Mouse (Mus musculus) midbrain, embryonic 14.5 days (tissue): ENCODE data around the gene AC170998.1. TPM values are rescaled to one million over a fixed set of nuclear protein-coding genes. Genes with fewer than 3 reads are reported as not detected.

Experiments used
- ATAC-seq: fragments of 200-750 bp; cut with Nextera tagmentation; 2 replicates; pipeline ENCODE4 v1.8.0; 2017; ENCODE audit warnings: moderate number of reproducible peaks, moderate library complexity; ENCODE audit not compliant: low FRiP score, low TSS enrichment
- DNase-seq: peaks from one replicate; pipeline ENCODE4 v3.0.0-alpha.2; 2015
- H3K27ac ChIP-seq: fragments of 300-500 bp; sonication (generic); replicated peaks from 2 replicates; pipeline ENCODE4 v1.5.1; 2014; ENCODE audit warnings: mild to moderate bottlenecking, low read depth, low read length, moderate library complexity
- H3K27me3 ChIP-seq: fragments of 300-500 bp; sonication (generic); 2 replicates; pipeline ENCODE4 v1.6.1; 2014; ENCODE audit warnings: low read length, control low read depth, mixed read lengths; ENCODE audit not compliant: control insufficient read depth, insufficient read depth
- H3K36me3 ChIP-seq: fragments of 300-500 bp; sonication (generic); 2 replicates; pipeline ENCODE4 v1.6.1; 2014; ENCODE audit warnings: low read length, control low read depth; ENCODE audit not compliant: control insufficient read depth, insufficient read depth
- H3K4me1 ChIP-seq: fragments of 300-500 bp; sonication (generic); 2 replicates; pipeline ENCODE4 v1.6.1; 2014; ENCODE audit warnings: mild to moderate bottlenecking, antibody characterized with exemption, low read length, control low read depth; ENCODE audit not compliant: control insufficient read depth, insufficient read depth
- H3K4me2 ChIP-seq: fragments of 300-500 bp; sonication (generic); 2 replicates; pipeline ENCODE4 v1.6.1; 2014; ENCODE audit warnings: mild to moderate bottlenecking, low read length, moderate library complexity
- H3K4me3 ChIP-seq: fragments of 300-500 bp; sonication (generic); replicated peaks from 2 replicates; pipeline ENCODE4 v1.5.1; 2014; ENCODE audit warnings: low read depth, low read length
- H3K9ac ChIP-seq: fragments of 300-500 bp; sonication (generic); replicated peaks from 2 replicates; pipeline ENCODE4 v1.6.1; 2014; ENCODE audit warnings: mild to moderate bottlenecking, low read length, moderate library complexity
- H3K9me3 ChIP-seq: fragments of 300-500 bp; sonication (generic); 2 replicates; pipeline ENCODE4 v1.6.1; 2016; ENCODE audit warnings: low read length, control low read depth, mixed read lengths; ENCODE audit not compliant: control insufficient read depth
- WGBS: fragments of 180-500 bp; shearing (Covaris S2); extraction: QIAGEN DNeasy Blood & Tissue Kit; methylation state at CpG from one replicate; pipeline ENCODE4 v1.1.7; 2014; 5-methylcytosine and 5-hydroxymethylcytosine counted together
- polyA plus RNA-seq: library from polyadenylated mRNA; unstranded; fragments of >200 nt; fragmentation: Nextera tagmentation; extraction: Ambion mirVana; gene quantifications from 2 replicates; pipeline ENCODE4 v1.2.1, GENCODE M21; 2014

The AC170998.1 gene
- polyA plus RNA-seq, 1 experiment from 2014 or later = 2.1 TPM

GRCm38 (mm10) chr17:28735317-28736105 is 9.6 kb downstream of the AC170998.1 start:
- no peak for DNase-seq
- H3K9ac ChIP-seq = no peak overlapping the region
- H3K4me3 ChIP-seq = no peak overlapping the region
- H3K4me2 ChIP-seq = no peak overlapping the region
- H3K9me3 ChIP-seq = no peaks in the 10 kb centered on the region
- no peaks in the 10 kb centered on the region for H3K27me3 ChIP-seq
- H3K27ac ChIP-seq = no peak overlapping the region
- ATAC-seq = no peak
- peaks cover 38% of the 10 kb centered on the region for H3K36me3 ChIP-seq
- 97% methylated on average over 6 of the region's 6 CpGs for WGBS
- no peaks in the 10 kb centered on the region for H3K4me1 ChIP-seq

- H3K36me3 ChIP-seq = peaks cover 35% of the 10 kb centered on the region
- ATAC-seq = no peak
Measured at GRCm38 (mm10) chr17:28736486-28736885, 10.6 kb downstream of the AC170998.1 start.

GRCm38 (mm10) chr17:28737973-28738372 is 12.1 kb downstream of the AC170998.1 start:
- no peak overlapping the region for H3K27ac ChIP-seq
- H3K9me3 ChIP-seq = no peaks in the 10 kb centered on the region
- H3K9ac ChIP-seq = no peak overlapping the region
- WGBS = 91% methylated on average over 4 of the region's 4 CpGs
- H3K4me1 ChIP-seq = no peaks in the 10 kb centered on the region
- peaks cover 36% of the 10 kb centered on the region for H3K36me3 ChIP-seq
- DNase-seq (no peak), ATAC-seq (no peak)
- no peak overlapping the region for H3K4me2 ChIP-seq
- H3K4me3 ChIP-seq = no peak overlapping the region
- no peaks in the 10 kb centered on the region for H3K27me3 ChIP-seq

More at GRCm38 (mm10) chr17:28736486-28736885, 10.6 kb downstream of the AC170998.1 start:
- H3K9me3 ChIP-seq = no peaks in the 10 kb centered on the region
- H3K9ac ChIP-seq = no peak overlapping the region
- no peaks in the 10 kb centered on the region for H3K27me3 ChIP-seq
- no peak overlapping the region for H3K4me2 ChIP-seq
- no peaks in the 10 kb centered on the region for H3K4me1 ChIP-seq
- no peak overlapping the region for H3K27ac ChIP-seq
- no peak overlapping the region for H3K4me3 ChIP-seq
- WGBS = 86% methylated on average over 4 of the region's 4 CpGs
- DNase-seq = no peak

GRCm38 (mm10) chr17:28739244-28739643 is 13.4 kb downstream of the AC170998.1 start:
- DNase-seq (no peak), ATAC-seq (no peak)
- 98% methylated on average over 6 of the region's 6 CpGs for WGBS
- Histone ChIP-seq H3K27ac (no peak overlapping the region), H3K4me1 (no peaks in the 10 kb centered on the region), H3K27me3 (no peaks in the 10 kb centered on the region), H3K4me2 (no peak overlapping the region), H3K36me3 (peaks cover 42% of the 10 kb centered on the region), H3K9me3 (no peaks in the 10 kb centered on the region), H3K9ac (no peak overlapping the region), H3K4me3 (no peak overlapping the region)

GRCm38 (mm10) chr17:28743145-28743866 is 17.4 kb downstream of the AC170998.1 start:
- Histone ChIP-seq H3K36me3 (peaks cover 78% of the 10 kb centered on the region), H3K9me3 (no peaks in the 10 kb centered on the region), H3K9ac (no peak overlapping the region), H3K27ac (no peak overlapping the region), H3K4me2 (no peak overlapping the region), H3K4me3 (no peak overlapping the region), H3K4me1 (no peaks in the 10 kb centered on the region), H3K27me3 (no peaks in the 10 kb centered on the region)
- no peak for DNase-seq
- 95% methylated on average over 11 of the region's 11 CpGs for WGBS
- ATAC-seq = no peak

GRCm38 (mm10) chr17:28743916-28744315 is 18.0 kb downstream of the AC170998.1 start:
- Histone ChIP-seq H3K36me3 (peaks cover 81% of the 10 kb centered on the region), H3K27ac (no peak overlapping the region), H3K9ac (no peak overlapping the region), H3K27me3 (no peaks in the 10 kb centered on the region), H3K9me3 (no peaks in the 10 kb centered on the region), H3K4me1 (no peaks in the 10 kb centered on the region), H3K4me2 (no peak overlapping the region), H3K4me3 (no peak overlapping the region)
- ATAC-seq = no peak
- DNase-seq = peak; percentile 20
- 93% methylated on average over 9 of the region's 9 CpGs for WGBS

GRCm38 (mm10) chr17:28745773-28746172 is 19.9 kb downstream of the AC170998.1 start:
- no peak for ATAC-seq
- peaks cover 72% of the 10 kb centered on the region for H3K36me3 ChIP-seq

GRCm38 (mm10) chr17:28748001-28748400 is 22.1 kb downstream of the AC170998.1 start:
- H3K9me3 ChIP-seq = no peaks in the 10 kb centered on the region
- 92% methylated on average over 4 of the region's 4 CpGs for WGBS
- H3K4me2 ChIP-seq = no peak overlapping the region
- H3K9ac ChIP-seq = no peak overlapping the region
- peaks cover 56% of the 10 kb centered on the region for H3K36me3 ChIP-seq
- H3K4me3 ChIP-seq = no peak overlapping the region
- H3K4me1 ChIP-seq = no peaks in the 10 kb centered on the region
- no peaks in the 10 kb centered on the region for H3K27me3 ChIP-seq
- no peak for DNase-seq
- no peak overlapping the region for H3K27ac ChIP-seq
- ATAC-seq = no peak

More at GRCm38 (mm10) chr17:28745773-28746172, 19.9 kb downstream of the AC170998.1 start:
- DNase-seq = no peak
- H3K27ac ChIP-seq = no peak overlapping the region
- no peak overlapping the region for H3K9ac ChIP-seq
- H3K27me3 ChIP-seq = no peaks in the 10 kb centered on the region
- no peaks in the 10 kb centered on the region for H3K4me1 ChIP-seq
- no peaks in the 10 kb centered on the region for H3K9me3 ChIP-seq
- 96% methylated on average over 6 of the region's 6 CpGs for WGBS
- H3K4me3 ChIP-seq = no peak overlapping the region
- no peak overlapping the region for H3K4me2 ChIP-seq
